Mouse (Mus musculus): Measurements from ENCODE around the gene Dlx3. TPM values are rescaled to one million over a fixed set of nuclear protein-coding genes. Genes with fewer than 3 reads are reported as not detected.

Dlx3 gene
- polyA plus RNA-seq, 1 experiment from 2014 or later = 3.0 TPM

DNA sequence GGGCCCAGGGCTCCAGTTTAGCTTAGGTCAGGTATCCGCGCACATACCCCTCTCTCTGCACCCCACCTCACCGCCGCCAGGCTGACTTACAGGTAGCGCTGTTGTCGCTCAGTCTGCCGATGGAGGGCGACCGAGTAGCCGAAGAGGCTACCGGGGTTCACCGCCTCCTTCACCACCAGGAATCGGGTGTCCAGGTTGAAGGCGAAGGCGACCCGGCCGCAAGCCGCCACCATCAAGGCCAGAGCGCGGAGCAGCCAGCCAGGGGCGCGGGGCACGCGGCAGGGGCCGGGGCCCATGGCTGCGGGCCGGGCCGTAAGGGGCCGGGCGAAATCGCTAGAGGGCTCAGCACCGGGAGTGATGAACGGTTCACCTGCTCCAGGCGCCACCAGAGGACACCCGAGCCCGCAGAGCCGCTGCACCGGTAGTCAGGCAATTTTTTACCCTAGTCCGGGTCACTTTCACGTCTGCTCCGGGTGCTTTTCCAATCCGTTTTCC is 43.8 kb upstream of the Dlx3 start:
- peaks cover 70% of the 10 kb centered on the region for H3K4me1 ChIP-seq (ENCODE audit: control insufficient read depth, insufficient read depth, low read length)
- H3K9ac ChIP-seq (ENCODE audit: low read length) = peak overlapping the region; percentile 84
- ATAC-seq (ENCODE audit: insufficient read depth, low FRiP score) = peak; percentile 28
- WGBS = under 1% methylated on average over 42 of the region's 42 CpGs
- H3K9me3 ChIP-seq (replicated peaks; ENCODE audit: control insufficient read depth, low read length) = no peaks in the 10 kb centered on the region
- peak overlapping the region; percentile 69 for H3K4me2 ChIP-seq (ENCODE audit: low read depth, low read length)
- no peaks in the 10 kb centered on the region for H3K27me3 ChIP-seq (ENCODE audit: control insufficient read depth, insufficient read depth, low read length)
- peak overlapping the region; percentile 71 for H3K4me3 ChIP-seq (replicated peaks; ENCODE audit: low read length)
- no peaks in the 10 kb centered on the region for H3K36me3 ChIP-seq (ENCODE audit: control insufficient read depth, insufficient read depth, low read length)
- H3K27ac ChIP-seq (ENCODE audit: low read length) = peak overlapping the region; percentile 94

DNA sequence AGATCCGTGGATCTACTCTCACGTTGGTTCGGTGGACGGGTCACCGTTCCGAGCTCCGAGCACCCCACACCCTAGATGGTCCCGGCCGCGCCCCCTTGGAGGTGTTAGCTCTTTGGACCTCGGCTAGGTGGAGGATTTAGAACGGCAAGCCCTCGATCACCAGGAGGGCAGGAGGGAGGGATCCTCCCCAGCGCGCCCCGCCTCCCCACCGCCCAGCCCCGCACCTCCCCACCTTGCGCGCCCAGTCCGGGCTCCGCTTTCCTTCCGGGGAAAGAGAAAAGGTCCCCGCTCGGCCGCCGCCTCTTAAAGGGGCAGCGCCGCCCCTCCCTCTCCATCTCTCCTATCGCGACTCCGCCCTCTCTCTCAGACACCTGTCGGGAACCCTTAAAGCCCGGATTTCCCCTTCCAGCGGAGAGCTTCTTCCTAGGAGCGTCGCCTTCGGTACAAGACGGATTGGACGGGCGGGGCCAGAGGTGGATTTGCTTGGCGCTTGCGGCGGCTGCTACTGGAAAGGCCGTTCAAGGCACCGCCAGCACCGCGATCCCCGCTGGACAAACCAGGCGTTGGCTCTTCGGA is 43.3 kb upstream of the Dlx3 start, which contains the start of gene Itga3:
Gene Itga3, minus strand, starts transcription at position 266 of the 576 bp plus-strand sequence.
- H3K9ac ChIP-seq (ENCODE audit: low read length) = peak within 1 kb of the TSS; percentile 84
- no peaks in the 10 kb centered on the region for H3K36me3 ChIP-seq (ENCODE audit: control insufficient read depth, insufficient read depth, low read length)
- no peaks in the 10 kb centered on the region for H3K27me3 ChIP-seq (ENCODE audit: control insufficient read depth, insufficient read depth, low read length)
- H3K9me3 ChIP-seq (replicated peaks; ENCODE audit: control insufficient read depth, low read length) = no peaks in the 10 kb centered on the region
- ATAC-seq (ENCODE audit: insufficient read depth, low FRiP score) = peak; percentile 86
- H3K4me2 ChIP-seq (ENCODE audit: low read depth, low read length) = peak within 1 kb of the TSS; percentile 69
- H3K4me3 ChIP-seq (replicated peaks; ENCODE audit: low read length) = peak within 1 kb of the TSS; percentile 71
- H3K27ac ChIP-seq (ENCODE audit: low read length) = peak within 1 kb of the TSS; percentile 94
- H3K4me1 ChIP-seq (ENCODE audit: control insufficient read depth, insufficient read depth, low read length) = peaks cover 64% of the 10 kb centered on the region
- under 1% methylated on average over 49 of the region's 51 CpGs for WGBS

DNA sequence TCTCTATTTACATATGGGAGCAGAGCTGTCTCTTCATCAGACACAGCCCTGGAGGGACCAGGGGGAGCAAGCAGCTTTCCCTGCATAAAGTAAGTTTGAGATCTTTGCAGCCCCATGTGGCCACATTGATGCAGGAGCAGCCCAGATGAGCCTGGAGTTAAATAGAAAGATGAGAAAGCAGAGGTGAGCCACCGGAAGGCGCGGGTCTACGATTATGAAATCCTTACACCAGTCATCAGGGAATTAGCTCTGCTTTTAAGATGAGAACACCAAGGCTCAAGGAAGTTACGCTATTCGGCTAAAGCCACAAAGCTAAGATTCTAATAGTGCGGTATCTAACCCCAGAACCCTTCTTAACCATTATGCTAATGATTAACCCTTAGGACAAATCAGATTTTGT is 42.0 kb upstream of the Dlx3 start:
- no peaks in the 10 kb centered on the region for H3K9me3 ChIP-seq (replicated peaks; ENCODE audit: control insufficient read depth, low read length)
- H3K36me3 ChIP-seq (ENCODE audit: control insufficient read depth, insufficient read depth, low read length) = no peaks in the 10 kb centered on the region
- peak overlapping the region; percentile 69 for H3K4me2 ChIP-seq (ENCODE audit: low read depth, low read length)
- no peaks in the 10 kb centered on the region for H3K27me3 ChIP-seq (ENCODE audit: control insufficient read depth, insufficient read depth, low read length)
- 43% methylated on average over 7 of the region's 7 CpGs for WGBS
- ATAC-seq (ENCODE audit: insufficient read depth, low FRiP score) = no peak
- peak overlapping the region; percentile 11; the same call in 1 of the 2 replicates for H3K27ac ChIP-seq (ENCODE audit: low read length)
- H3K4me1 ChIP-seq (ENCODE audit: control insufficient read depth, insufficient read depth, low read length) = peaks cover 52% of the 10 kb centered on the region
- H3K4me3 ChIP-seq (replicated peaks; ENCODE audit: low read length) = no peak overlapping the region
- H3K9ac ChIP-seq (ENCODE audit: low read length) = no peak overlapping the region

DNA sequence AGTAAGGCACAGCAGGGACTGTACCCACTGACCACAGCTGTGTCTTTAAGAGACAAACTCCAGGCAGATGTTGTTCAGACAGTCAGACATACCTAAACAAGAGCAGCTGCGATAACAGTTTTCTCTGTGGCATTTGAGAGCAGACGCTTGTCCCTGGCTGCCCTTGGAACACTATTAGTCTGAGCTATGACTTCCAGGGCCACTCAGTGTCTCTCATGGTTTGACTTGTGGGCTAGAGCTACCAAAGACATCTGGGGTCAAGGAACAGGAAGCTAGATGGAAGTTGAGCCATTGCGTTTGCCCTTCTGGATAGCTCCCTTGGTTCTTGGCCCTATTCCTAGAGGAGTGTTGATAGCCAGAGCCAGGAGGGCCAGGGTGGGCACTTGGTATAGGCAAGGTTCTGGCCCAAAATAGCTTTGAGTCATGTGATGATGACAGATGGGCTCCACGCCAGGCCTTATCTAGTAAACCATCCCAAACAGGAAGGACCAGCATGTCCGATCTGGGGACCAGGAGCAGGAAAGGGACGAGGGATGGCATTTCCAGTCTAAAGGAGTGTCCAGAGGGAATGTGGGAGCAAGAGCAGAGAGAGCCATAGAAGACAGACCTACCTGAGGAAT is 40.6 kb upstream of the Dlx3 start:
- H3K4me2 ChIP-seq (ENCODE audit: low read depth, low read length) = no peak overlapping the region
- no peak for ATAC-seq (ENCODE audit: insufficient read depth, low FRiP score)
- H3K4me3 ChIP-seq (replicated peaks; ENCODE audit: low read length) = no peak overlapping the region
- H3K4me1 ChIP-seq (ENCODE audit: control insufficient read depth, insufficient read depth, low read length) = peaks cover 40% of the 10 kb centered on the region
- H3K36me3 ChIP-seq (ENCODE audit: control insufficient read depth, insufficient read depth, low read length) = no peaks in the 10 kb centered on the region
- H3K9ac ChIP-seq (ENCODE audit: low read length) = no peak overlapping the region
- 63% methylated on average over 6 of the region's 6 CpGs for WGBS
- H3K9me3 ChIP-seq (replicated peaks; ENCODE audit: control insufficient read depth, low read length) = no peaks in the 10 kb centered on the region
- H3K27me3 ChIP-seq (ENCODE audit: control insufficient read depth, insufficient read depth, low read length) = no peaks in the 10 kb centered on the region
- H3K27ac ChIP-seq (ENCODE audit: low read length) = no peak overlapping the region

DNA sequence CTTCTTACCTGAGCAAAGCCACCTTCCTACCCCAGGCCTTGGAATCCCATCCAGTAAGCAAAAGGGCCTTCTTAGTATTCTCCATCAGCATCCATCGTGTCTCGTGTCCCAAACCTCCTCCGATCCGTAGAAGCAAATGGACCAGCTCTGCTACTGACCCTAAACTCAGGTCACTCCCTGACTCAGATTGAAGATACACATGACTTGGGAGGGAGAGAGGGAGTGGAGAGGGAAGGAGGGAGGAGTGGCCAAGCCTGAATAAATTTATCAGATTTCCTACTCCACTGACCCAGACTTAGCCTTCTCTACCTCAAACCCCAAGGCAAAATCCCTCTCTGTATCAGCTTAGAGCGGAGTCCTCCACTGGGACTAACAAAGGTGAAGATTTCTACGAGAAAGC is 39.1 kb upstream of the Dlx3 start:
- no peak for ATAC-seq (ENCODE audit: insufficient read depth, low FRiP score)
- peaks cover 33% of the 10 kb centered on the region for H3K4me1 ChIP-seq (ENCODE audit: control insufficient read depth, insufficient read depth, low read length)
- 61% methylated on average over 6 of the region's 6 CpGs for WGBS
- no peaks in the 10 kb centered on the region for H3K27me3 ChIP-seq (ENCODE audit: control insufficient read depth, insufficient read depth, low read length)
- no peak overlapping the region for H3K9ac ChIP-seq (ENCODE audit: low read length)
- H3K36me3 ChIP-seq (ENCODE audit: control insufficient read depth, insufficient read depth, low read length) = no peaks in the 10 kb centered on the region
- H3K9me3 ChIP-seq (replicated peaks; ENCODE audit: control insufficient read depth, low read length) = no peaks in the 10 kb centered on the region
- H3K27ac ChIP-seq (ENCODE audit: low read length) = no peak overlapping the region
- no peak overlapping the region for H3K4me3 ChIP-seq (replicated peaks; ENCODE audit: low read length)
- no peak overlapping the region for H3K4me2 ChIP-seq (ENCODE audit: low read depth, low read length)

DNA sequence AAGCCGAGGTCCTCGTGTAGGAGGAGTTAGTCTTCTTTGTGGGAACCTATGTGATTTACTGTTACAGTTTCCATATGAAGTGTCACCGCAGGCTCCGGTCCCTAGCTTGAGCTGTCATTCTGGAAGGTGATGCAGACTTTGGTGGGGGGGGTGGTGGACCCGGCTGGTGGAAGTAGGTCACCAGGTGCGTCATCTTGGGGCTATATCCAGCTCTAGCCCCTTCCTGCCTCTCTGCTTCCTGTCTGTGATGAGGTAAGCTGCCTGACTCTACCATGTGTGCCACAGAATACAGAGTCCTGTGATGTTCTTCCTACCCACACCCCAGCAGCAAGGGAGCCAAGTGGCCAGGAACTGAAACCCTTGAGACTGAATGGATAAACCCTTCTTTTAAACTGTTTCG is 37.0 kb upstream of the Dlx3 start:
- no peak overlapping the region for H3K4me2 ChIP-seq (ENCODE audit: low read depth, low read length)
- no peaks in the 10 kb centered on the region for H3K9me3 ChIP-seq (replicated peaks; ENCODE audit: control insufficient read depth, low read length)
- no peak overlapping the region for H3K27ac ChIP-seq (ENCODE audit: low read length)
- no peak overlapping the region for H3K4me3 ChIP-seq (replicated peaks; ENCODE audit: low read length)
- ATAC-seq (ENCODE audit: insufficient read depth, low FRiP score) = no peak
- no peaks in the 10 kb centered on the region for H3K36me3 ChIP-seq (ENCODE audit: control insufficient read depth, insufficient read depth, low read length)
- 86% methylated on average over 7 of the region's 7 CpGs for WGBS
- no peaks in the 10 kb centered on the region for H3K27me3 ChIP-seq (ENCODE audit: control insufficient read depth, insufficient read depth, low read length)
- peaks cover 38% of the 10 kb centered on the region for H3K4me1 ChIP-seq (ENCODE audit: control insufficient read depth, insufficient read depth, low read length)
- no peak overlapping the region for H3K9ac ChIP-seq (ENCODE audit: low read length)

DNA sequence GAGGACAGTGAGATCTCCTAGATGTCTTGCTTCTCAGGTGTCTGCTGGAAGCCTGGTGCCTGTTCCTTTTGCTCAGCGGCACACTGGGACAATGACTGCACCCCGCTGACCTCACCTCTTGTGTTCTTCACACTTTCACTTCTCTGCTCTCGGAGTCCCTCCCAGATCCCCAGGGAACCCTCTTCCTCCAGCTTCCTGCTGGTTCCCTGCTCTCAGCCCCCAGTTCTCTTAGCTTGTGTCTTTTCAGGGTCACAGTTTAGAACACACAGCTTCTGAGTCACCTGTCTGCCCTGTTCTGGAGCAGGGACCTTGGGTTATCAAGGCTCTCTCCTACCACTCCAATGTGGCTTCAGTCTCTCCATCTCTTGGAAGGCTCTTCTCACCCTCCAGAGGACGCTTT is 35.7 kb upstream of the Dlx3 start:
- H3K4me2 ChIP-seq (ENCODE audit: low read depth, low read length) = no peak overlapping the region
- H3K27me3 ChIP-seq (ENCODE audit: control insufficient read depth, insufficient read depth, low read length) = no peaks in the 10 kb centered on the region
- H3K4me1 ChIP-seq (ENCODE audit: control insufficient read depth, insufficient read depth, low read length) = peaks cover 39% of the 10 kb centered on the region
- H3K9ac ChIP-seq (ENCODE audit: low read length) = no peak overlapping the region
- no peaks in the 10 kb centered on the region for H3K9me3 ChIP-seq (replicated peaks; ENCODE audit: control insufficient read depth, low read length)
- H3K27ac ChIP-seq (ENCODE audit: low read length) = no peak overlapping the region
- H3K36me3 ChIP-seq (ENCODE audit: control insufficient read depth, insufficient read depth, low read length) = no peaks in the 10 kb centered on the region
- 30% methylated on average over 4 of the region's 4 CpGs for WGBS
- no peak overlapping the region for H3K4me3 ChIP-seq (replicated peaks; ENCODE audit: low read length)
- no peak for ATAC-seq (ENCODE audit: insufficient read depth, low FRiP score)

DNA sequence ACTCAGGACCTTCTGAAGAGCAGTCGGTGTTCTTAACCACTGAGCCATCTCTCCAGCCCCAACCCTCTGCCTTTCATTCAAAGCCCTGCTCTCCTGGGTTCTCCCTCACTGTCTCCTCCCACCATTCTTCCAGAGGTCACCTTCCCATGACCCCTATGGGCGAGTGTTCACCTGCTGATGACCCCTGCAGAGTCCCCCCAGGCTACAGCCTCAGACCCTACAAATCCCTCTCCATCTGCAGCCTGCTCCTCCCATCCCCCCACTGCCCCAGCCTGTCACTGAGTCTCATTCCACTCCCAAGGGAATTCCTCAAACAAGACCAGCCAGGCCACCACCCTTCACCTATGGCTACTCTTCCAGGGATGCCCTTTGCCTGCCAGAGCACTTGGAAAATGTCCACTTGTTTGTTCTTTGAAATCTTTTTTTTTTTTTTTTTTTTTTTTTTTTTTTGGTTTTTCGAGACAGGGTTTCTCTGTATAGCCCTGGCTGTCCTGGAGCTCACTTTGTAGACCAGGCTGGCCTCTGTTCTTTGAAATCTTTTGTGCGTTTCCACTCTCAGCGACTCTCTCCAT is 35.0 kb upstream of the Dlx3 start:
- Histone ChIP-seq H3K27me3 (ENCODE audit: control insufficient read depth, insufficient read depth, low read length) (no peaks in the 10 kb centered on the region), H3K9ac (ENCODE audit: low read length) (no peak overlapping the region), H3K4me3 (replicated peaks; ENCODE audit: low read length) (no peak overlapping the region), H3K36me3 (ENCODE audit: control insufficient read depth, insufficient read depth, low read length) (no peaks in the 10 kb centered on the region), H3K9me3 (replicated peaks; ENCODE audit: control insufficient read depth, low read length) (no peaks in the 10 kb centered on the region), H3K27ac (ENCODE audit: low read length) (no peak overlapping the region), H3K4me2 (ENCODE audit: low read depth, low read length) (no peak overlapping the region), H3K4me1 (ENCODE audit: control insufficient read depth, insufficient read depth, low read length) (peaks cover 35% of the 10 kb centered on the region)
- ATAC-seq (ENCODE audit: insufficient read depth, low FRiP score) = no peak
- 43% methylated on average over 5 of the region's 5 CpGs for WGBS

DNA sequence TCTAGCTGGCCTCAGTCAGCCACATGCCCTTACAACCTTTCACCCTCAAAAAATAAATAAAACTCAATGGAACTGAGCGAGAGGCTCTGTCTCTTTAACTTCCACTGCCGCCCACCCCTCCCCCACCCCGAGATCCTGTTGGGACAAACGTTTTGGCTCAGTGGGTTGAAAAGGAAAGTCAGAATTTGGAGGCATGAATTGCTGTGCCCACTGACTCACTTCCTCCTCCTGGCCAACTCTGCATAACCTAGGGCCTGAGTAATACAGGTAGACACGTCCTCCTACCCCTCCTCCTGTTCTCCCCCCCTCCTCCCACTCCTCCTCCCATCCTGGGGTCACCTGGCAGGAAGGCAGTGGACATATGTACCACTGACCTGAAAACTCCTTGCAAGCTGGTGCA is 34.2 kb upstream of the Dlx3 start:
- H3K27ac ChIP-seq (ENCODE audit: low read length) = no peak overlapping the region
- H3K4me2 ChIP-seq (ENCODE audit: low read depth, low read length) = no peak overlapping the region
- no peaks in the 10 kb centered on the region for H3K27me3 ChIP-seq (ENCODE audit: control insufficient read depth, insufficient read depth, low read length)
- H3K4me3 ChIP-seq (replicated peaks; ENCODE audit: low read length) = no peak overlapping the region
- no peaks in the 10 kb centered on the region for H3K36me3 ChIP-seq (ENCODE audit: control insufficient read depth, insufficient read depth, low read length)
- WGBS = 14% methylated on average over 5 of the region's 5 CpGs
- no peak for ATAC-seq (ENCODE audit: insufficient read depth, low FRiP score)
- H3K9me3 ChIP-seq (replicated peaks; ENCODE audit: control insufficient read depth, low read length) = no peaks in the 10 kb centered on the region
- H3K4me1 ChIP-seq (ENCODE audit: control insufficient read depth, insufficient read depth, low read length) = peaks cover 28% of the 10 kb centered on the region
- H3K9ac ChIP-seq (ENCODE audit: low read length) = no peak overlapping the region; the same call in 1 of the 2 replicates
